Mouse (Mus musculus) lung, postnatal 10 days (tissue): ENCODE measurements at regions not wholly inside any gene's neighbourhood (a gene's known extent, or its start where the extent isn't known, plus 50 kb on each side); places are given as distances from the start of the nearest gene placed in this dataset.

ENCODE experiments used
- DNase-seq: peaks from one replicate; pipeline ENCODE4 v3.0.0; 2021

DNA sequence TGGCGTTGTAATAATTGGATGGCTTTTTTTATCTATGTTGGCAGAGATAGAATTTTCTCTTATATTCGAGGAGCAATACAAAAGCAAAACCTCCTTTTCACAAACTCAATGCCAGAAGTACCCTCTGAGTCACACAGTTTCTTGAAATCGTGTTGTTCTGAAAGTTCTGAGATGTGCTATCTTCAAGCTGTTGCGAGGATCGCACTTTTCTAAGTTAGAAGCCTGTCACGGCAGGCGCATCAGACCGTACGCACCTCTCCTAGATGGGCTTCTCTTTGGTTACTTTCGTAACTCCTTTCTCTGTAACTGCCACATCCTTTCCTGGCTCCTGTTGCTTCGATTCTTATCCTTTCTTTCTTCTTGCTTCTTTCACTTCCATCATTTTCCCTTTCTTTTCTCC, 271.2 kb upstream of the Arrdc3 start:
- DNase-seq, result no peak

DNA sequence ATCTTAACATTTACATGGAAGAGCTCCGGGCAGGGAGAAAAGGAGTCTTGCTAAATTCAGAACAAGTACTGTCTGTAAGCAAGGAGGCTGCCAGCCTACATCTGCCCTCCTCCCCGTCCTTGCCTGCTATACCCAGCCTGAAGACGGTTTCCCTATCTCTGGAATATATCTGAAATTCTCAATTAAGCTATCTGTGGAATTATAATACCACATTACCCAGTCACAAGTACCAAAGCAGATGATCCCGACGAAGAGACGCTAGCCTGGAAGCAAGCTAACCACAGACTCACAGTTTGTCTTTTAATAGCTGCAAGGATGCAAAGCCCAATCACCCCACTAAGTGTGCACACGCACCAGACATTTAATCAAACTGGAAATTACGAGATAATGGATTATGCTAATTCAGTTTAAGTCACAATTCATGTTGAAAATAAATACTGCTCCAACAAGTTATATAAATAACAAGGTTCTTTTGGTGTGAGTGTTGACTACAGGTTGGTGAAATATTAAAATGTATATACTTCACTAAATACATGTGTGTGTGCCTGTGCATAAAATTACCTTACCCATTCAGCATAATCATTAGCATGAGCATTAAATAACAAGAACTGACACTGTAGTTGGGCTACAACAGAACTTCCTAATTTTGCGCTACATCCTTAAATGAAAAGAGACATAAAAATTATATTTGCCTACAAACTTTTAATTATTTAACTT, 269.9 kb upstream of the Arrdc3 start:
- DNase-seq, result no peak

DNA sequence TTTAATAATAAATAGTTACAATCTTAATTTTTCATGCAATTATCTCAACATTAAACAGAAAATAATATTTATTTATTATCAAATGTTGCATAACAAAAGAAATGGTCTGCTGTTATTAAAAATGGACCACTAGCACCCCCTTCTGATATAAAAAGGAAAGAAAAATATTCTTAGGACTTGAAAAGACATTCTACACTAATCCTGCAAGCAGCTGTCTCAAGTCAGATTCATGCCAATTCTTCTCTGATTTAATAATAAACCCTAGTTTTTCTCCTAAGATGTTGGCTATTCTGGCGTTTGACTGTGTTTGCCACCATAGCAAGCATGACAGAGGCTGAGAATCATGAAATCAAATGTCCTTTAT, 269.3 kb upstream of the Arrdc3 start:
- no peak for DNase-seq

DNA sequence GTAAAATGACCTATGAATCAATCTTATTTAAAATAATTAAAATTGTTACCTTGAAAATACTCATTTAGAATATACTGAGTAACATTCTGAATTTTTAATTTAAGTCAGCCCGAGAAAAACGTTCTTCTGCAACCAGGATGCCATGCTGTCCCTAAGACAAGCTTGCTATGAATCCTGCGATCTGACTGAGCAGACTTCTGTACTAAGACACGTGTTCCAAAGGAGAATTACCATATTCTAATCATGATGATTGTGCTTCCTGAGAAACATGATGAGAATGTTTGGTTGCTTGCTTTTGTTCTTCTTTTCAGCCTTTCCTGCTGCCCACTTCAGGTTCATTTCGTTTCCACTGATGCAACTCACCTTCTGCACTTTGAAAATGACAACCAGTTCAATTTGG, 268.2 kb upstream of the Arrdc3 start:
- DNase-seq, result no peak

DNA sequence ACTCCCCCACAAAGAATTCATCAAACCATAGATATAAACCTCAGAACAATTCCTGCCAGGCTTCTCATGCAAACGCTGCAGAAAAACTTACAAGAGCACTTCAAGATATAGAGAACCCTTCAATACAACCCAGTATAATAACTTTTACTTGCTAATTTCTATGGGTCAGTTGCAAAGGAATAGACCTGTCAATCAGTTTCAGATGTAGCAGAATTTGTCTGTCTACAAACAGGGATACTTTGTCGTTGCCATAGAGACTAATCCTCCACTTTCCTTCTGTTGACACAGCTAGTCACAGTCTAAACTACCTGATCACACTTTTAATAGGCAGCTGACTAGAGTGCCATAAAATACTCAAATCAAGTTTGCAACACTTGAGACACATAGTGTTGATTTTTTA, 260.2 kb upstream of the Arrdc3 start:
- DNase-seq, result no peak

DNA sequence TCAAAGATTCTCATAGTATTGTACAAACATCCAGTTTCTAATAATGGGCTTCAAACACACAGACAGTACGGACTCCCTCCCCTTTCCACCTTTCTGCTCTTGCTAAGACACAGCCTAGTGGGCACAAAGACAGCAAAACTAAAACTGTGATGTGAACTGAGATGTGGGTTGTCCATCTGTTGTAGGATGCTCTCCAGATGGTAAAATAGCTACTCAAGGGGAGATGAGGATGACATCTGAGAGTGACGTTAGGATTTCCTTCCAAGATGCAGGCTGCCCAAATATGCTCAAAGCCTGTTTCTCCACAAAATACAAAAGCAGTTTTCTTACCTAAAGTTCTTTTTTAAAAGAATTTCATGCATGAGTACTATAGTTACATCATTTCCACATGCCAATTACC, 241.8 kb upstream of the Arrdc3 start:
- DNase-seq, result no peak

DNA sequence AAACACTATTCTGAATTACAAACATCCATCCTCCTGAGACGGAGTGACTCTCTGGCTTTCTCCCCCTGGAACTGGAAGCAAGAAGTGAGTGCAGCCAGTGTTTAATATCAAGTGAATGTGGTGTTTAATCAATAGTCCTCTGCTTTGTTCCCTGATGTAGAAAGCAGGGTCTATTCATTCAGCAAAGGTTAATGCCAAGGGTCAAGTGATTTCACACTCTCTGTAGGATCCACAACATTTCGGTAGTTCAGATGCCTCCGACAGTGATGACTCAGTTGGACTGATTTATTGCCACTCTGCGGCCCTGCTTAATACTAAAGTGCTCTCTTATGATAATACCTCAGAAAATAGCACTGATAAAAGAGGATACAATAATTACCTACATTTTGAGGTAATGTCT, 235.6 kb upstream of the Arrdc3 start:
- DNase-seq, result no peak

DNA sequence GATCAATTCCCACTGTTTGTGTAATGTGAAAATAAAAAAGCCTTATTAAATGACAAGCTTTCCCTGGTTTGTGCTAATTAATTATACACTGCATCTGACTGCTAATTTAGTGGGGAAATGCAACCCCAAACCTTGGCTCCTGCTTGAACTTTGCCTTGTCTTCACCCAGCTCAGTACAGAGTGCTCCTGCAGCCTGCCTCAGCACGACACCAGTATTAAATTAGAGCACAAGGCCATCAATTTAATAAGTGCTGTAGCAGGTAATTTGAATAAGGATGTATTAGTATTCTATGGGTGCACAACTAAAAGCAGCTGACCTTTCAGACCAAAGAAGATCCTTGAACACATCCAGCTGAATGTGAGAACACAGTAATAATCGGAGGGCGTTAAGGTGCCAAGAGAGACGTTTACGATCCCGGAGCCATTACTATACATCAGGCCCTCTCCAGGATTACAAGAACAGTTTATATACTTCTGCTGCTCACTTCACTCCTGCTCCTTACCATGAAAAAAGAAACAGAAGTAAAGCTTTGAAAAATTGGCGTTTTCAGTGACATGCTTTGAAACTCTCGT, 230.1 kb upstream of the Arrdc3 start:
- DNase-seq, result no peak

DNA sequence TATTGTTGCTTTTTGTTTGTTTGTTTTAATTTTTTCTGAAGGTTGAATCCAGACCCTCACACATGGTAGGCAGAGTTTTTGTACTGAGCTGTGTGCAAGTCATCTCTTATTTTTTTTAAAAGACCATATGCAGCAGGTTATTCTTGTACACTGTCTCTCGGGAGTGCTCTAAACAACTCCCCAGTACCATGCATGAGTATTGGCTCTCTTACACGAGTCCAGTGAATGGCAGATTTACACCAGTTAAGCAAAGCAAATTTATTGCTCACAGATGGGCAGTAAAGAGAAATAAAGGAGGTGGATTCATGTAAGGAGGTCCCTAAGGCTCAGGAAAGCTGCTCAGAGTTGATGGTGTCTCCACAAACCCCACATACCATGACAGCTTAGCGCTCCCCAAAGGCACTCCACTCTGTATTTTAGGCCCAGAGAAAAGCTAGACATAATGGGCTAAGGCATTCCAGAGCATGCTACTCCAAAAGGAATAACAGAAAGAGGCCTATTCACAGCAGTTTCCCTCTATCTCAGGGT, 216.9 kb upstream of the Arrdc3 start:
- no peak for DNase-seq

DNA sequence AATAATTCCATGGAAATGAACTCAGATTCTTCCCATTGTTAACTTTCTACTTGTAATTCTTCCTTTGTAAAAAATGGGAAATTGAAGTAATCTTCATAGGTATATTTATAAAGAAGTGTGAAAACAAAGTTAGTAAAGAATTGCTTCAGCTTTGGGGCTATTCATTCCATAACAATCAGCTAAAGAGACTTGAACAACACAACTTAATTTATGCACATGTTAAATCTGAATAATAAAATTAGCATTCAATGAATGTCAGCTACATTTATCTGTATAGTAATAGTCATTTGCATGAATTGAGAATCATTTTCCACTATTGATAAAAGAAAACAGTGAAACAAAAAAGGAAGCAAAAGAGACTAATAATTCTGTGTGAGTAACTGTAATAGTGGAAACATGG, 193.3 kb upstream of the Arrdc3 start:
- no peak for DNase-seq

DNA sequence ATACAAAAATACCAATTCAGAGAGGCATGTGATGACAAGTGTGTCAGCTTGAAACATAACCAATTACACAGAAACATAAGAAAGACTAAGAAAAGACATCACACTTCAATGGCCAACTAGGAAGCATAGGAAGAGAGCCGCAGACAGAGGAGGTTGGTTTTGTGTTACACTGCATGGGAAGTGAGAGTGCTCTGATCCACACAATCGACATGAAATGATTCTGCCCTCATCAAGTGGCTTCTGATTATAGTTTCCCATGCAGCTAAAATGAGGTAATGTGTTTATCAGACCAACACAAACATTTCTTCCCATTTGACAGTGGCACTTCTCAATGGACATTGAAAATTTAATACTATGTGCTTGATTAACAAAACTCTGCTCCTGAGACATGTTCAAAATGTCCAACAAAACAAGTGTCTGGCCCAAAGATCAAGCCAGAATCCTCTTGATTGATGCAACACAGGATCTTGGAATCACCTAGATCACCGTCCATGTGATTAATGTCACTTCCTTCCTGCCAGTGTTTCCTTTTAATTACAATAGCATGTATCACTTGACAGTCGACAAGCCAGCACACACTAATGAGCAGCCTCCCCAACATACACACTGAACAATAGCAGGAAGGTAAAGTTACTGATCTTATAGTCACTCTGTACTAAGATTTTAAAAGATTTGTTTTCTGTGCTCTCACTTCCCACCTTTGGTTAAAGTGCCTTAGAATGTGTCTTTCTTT, 192.4 kb upstream of the Arrdc3 start:
- peak; percentile 18 for DNase-seq

DNA sequence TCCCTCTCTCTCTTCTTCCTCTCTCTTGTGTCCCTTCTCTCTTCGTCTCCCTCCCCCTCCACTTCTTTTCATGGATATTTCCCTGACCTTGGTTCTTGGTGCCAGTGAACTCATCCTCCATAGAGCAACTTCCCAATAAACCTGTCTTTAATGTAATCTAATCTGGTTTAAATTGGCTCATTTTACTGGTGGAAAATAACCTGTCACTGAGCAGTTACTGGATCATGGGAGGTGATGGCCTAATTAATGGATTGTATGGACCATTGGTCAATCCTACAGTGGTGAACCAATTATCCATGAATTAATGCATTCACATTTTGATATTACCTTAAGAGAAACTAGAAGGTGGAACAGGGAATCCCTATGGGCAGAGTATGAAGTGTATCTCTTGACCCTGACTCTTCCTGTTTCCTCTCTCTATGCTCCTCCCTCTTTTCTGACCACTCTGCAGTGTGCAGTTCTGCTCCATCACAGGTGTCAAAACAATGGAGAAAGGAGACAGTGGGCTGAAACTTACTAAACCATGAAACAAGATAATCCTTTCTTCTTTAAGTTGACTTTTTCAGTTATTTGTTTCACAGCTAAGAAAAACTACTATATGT, 187.5 kb upstream of the Arrdc3 start:
- no peak for DNase-seq

DNA sequence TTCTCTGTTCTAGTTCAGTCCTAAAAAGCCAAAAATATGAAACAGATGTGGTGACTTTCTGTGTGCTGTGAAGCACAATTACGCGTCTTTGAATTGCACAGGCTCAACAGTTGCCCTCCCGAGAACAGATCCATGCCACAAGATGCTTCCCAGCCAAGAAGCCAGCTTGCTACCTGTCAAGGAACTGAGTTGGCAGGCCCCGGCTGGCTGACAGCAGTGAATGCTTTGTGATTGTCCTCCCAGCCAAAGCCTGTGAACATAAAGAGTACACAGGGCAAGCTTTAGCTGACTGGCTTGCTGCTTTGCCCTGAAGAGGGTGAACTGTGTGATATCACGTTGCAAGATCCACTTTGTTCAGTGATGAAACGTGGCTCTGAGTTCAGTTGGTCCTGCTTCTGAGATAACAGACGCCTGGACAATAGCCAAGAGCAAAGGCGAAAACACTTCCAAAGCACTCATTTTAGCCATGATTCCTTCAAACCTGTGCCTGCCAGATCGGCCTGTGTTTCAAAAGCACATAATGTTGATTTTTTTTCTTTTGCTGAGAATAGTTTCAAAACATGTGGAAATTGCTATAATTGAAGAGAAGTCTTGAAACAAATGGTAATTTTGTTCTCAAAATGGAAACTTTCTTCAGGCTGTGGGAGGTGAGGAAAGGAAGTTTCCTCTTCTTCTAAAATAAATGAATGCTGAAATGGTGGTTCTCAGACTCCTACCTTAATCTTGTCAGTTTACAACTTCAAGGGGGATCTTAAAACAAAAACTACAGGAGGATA, 173.5 kb upstream of the Arrdc3 start:
- DNase-seq, result peak; percentile 16

DNA sequence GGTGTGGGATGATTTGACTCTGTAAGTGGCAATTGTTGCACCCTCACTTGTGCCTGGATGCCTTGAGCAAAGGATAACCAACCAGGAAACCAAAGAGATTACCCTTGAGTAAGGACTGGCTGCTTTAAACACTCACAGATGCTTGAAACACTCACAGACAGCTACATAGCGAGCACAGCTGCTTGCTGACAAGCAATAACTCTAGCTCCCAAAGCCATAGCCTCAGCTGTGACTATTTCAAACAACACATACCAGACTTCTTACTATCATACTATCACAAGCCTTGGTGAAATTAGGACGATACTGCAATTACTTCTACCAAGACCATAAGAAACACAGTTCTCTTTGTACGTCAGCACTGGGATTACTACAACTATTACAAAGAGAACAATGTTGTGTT, 163.9 kb upstream of the Arrdc3 start:
- peak; percentile 24 for DNase-seq

DNA sequence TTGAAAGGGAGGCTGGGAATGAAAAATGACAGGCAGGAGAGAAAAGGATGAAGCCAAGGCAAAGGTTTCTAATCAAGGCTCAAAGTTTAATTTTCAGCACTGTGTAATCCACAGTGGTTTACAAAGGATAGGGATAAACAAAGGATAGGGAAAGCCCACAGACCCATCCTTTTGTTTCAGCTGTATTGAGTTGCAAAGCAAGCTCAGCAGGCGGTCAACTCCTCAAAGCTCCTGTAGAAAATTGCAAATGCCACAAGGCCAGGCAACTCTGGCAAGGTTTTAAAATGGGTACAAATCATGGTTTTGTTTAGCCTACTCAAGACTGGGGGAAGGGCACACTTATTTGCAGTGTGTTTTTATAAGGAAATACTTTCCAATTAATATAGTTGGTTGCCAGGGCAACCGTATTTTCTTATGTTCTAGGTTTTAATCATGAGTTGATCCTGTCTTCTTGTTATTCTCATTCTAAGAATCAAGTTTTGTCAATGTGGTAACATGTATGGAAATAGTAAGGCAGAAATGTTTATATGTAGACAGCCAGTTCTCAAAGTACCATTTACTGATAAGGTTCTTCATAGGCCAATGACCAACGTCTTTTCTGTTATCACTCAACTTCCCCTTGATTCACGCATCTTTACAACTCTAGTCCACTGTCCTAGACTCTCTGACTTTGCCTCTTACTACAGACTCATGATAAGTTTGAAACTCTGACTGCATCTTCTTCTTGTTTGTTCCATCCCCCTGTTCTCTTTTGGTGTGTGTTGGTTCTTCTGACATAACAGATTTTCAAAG, 159.8 kb upstream of the Arrdc3 start:
- no peak for DNase-seq

DNA sequence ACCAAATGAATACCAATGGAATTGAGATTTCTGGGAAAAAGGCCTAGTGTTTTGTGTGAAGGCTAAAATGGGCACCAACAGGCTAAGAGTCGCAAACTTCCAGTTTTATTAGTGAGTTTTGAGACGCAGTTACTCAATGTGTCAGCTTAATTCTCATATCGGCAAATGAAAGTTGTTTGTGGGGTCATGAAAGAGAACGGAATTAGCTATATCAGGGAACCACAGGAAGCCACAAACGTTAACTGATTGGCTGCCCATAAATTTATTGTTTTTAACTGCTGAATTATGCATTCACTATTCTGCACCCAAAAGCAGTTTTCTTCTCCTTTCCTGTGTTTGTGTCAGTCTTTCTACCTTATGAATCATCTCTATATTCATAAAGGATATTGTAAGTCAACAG, 154.0 kb upstream of the Arrdc3 start:
- no peak for DNase-seq

DNA sequence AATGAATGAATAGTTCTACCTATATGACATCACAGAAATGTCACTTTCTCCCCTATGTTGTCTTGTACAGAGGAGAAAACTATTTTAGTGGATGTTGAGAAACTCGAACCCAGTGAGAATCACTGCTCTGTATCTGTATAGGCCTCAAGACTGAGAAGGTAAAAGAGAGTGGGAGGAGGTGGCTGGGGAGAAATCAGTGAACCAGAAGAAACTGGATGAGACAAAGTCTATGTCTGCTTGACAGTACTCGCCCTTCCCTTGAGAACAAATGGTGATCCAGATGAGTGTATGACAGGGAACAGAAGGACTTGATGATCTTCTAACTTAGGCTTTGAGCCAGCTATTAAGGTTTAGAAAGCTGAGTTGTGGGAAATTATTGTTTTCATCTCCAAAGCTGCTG, 137.2 kb upstream of the Arrdc3 start:
- DNase-seq, result no peak

DNA sequence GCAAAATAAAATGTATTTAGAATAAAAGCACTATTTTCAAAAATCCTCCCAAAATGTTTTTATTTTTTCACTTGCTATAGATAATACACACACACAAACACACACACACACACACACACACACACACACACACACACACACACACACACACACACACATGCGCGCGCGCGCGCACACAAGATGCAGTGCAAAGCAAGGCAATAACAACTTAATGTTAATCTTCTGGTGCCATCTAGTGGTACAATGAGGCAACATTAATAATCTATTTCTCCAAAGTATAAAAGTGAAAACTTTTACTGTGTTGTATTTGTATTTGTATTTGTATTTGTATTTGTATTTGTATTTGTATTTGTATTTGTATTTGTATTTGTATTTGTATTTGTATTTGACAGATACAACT, 136.2 kb upstream of the Arrdc3 start:
- DNase-seq, result peak; percentile 25
